Mouse (Mus musculus) urinary bladder, postnatal 4 days (tissue): Measurements from ENCODE around the gene Cdkal1.

Experiments
- DNase-seq, 2 experiments: peaks; one replicate each; pipeline ENCODE4 v3.0.0; 2021 to 2022; ENCODE audit warnings: low spot score in 2 of 2

Cdkal1 gene

GRCm38 (mm10) chr13:29699896-29700295 is 155.6 kb downstream of the Cdkal1 start:
- no peak for DNase-seq

- no peak for DNase-seq
Measured at GRCm38 (mm10) chr13:29698307-29698985, 157.0 kb downstream of the Cdkal1 start.

- DNase-seq = no peak
Measured at GRCm38 (mm10) chr13:29697230-29697629, 158.2 kb downstream of the Cdkal1 start.

GRCm38 (mm10) chr13:29690734-29691133 is 164.7 kb downstream of the Cdkal1 start:
- no peak for DNase-seq

DNA sequence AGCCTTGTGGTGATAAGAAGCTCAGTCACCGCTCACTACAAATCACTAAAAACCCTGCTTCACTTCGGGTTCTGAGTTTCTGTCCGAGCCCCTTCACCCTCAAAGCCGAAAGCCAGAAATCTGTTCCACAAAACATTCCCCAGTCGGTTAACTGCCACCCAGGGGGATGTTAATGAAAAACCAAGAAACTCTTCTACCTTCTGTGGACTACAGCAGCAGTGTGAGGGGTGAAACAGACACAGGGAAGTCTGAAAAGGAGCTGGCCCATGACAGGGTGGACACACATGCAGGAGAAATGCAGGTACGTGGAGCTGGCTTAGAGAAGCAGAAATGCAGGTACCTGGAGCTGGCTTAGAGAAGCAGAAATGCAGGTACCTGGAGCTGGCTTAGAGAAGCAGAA is 166.6 kb downstream of the Cdkal1 start:
- no peak for DNase-seq

GRCm38 (mm10) chr13:29687872-29688271 is 167.6 kb downstream of the Cdkal1 start:
- no peak for DNase-seq

GRCm38 (mm10) chr13:29679479-29680186 is 175.8 kb downstream of the Cdkal1 start:
- no peak for DNase-seq

- DNase-seq = no peak
Measured at GRCm38 (mm10) chr13:29677559-29677958, 177.9 kb downstream of the Cdkal1 start.

GRCm38 (mm10) chr13:29670626-29671025 is 184.8 kb downstream of the Cdkal1 start:
- DNase-seq = no peak

DNA sequence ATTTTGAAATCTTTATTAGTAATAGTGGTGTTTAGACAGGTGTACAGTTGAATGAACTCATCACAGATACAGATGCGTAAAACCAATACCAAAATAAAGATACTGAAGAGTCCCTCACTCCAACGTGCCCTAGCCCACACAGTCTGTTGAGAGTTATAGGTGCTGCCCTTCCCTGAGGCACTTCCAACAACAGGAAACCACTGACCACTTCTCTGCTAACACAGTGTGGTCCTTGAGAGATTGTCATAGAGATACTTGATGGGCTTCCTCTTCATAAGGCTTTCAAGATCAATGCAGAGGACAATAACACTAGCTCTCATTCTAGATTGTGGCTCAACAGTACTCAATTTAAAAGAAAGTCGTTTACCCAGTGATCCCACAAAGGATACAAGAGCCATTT is 191.6 kb downstream of the Cdkal1 start:
- no peak for DNase-seq

DNA sequence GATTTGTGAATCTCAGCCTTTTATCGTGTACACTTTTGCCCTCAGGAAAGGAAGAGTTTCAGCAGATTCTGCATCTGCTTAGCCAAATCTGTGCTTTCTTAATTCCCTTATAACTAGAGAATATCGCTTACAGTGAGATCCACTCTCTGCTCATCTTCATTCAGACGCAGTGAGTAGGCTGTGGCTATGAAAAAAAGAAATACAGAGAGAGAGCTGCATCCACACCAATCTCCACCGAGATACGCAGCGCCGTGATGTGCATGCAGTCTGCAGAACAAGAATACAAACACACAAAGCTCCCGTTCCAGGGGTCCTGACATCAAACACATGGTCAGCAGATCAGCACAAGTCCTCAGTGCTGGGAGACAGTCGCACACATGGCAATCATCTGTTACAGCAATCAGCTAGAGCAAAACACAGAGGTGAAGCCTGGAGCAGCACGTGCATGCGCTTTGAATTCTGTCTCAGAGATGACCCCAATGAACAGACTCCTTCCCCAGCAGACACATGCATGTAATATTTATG is 199.6 kb downstream of the Cdkal1 start:
- DNase-seq = no peak

DNA sequence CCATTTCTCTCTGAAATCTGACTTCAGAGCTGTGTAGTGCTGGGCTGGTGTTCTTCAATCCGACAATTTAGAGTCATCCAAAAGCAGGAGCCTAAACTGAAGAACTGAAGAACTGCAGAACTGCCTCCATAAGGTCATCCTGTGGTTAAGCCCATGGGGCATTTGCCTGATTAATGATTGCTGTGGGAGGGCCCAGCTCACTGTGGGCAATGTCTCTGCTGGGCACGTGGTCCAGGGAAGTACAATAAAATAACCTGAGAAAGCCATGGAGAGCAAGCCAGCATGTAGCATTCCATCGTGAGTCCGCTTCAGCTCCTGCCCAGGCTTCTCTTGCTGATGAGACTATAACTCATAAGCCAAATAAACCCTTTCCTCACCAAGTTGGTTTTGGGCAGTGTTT is 202.1 kb downstream of the Cdkal1 start:
- DNase-seq = no peak

DNA sequence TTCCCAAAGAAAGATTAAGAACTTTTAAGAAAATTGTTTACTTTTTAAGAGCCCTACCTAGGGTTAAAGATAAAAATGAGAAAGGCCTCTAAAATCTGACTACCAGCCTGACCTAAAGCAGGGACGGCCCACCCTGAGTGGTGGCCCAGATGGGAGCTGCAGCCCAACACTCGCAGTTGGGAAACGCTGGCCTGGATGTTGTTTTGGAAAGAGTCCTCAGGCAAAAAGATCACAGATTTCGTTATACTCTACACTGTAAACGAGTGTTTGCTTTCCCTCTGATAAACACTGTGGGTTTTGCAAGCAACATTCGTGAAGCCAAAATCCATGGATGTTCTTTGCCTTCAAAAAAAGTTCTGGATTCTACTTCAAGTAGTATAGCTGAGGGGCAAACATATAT is 202.7 kb downstream of the Cdkal1 start:
- DNase-seq = no peak

- no peak for DNase-seq
Measured at GRCm38 (mm10) chr13:29650576-29651236, 204.8 kb downstream of the Cdkal1 start.

DNA sequence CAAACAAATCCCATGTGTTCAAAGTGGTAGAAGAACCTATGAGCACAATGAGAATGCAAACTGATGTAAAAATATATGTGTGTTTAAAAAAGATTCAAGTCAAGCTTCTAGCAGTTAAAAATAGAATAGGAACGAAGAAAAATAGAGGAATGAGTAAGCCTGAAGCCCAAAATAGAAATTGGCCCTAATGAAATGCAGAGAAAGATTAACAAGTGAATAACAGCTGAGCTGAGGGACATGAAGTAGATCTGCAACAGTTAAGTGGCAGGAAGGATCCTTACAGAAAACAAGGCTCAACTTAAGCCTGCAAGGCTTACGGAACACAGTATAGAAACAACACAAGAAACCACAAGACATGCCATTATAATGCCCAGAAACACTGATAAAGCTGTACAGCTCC is 205.9 kb downstream of the Cdkal1 start:
- no peak for DNase-seq

DNA sequence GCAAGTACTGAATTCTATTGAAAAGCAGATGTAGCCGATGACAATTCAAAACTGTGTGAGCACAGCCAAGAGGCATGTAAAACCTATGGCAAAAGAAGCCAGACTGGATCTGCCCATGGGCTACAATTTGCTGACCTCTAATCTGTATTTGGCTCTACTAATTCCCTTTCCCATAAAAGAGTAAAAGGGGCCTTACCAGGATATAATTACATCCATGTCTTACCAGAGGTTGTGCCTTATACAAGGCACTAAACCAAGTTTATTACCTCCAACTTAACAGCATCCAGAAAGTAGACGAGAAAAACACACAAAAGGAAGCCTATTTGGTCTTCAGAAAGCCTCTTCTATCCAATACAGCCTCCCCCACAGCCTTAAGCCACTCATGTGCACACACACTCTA is 213.2 kb downstream of the Cdkal1 start:
- DNase-seq = no peak

GRCm38 (mm10) chr13:29641200-29641599 is 214.3 kb downstream of the Cdkal1 start:
- DNase-seq = no peak

DNA sequence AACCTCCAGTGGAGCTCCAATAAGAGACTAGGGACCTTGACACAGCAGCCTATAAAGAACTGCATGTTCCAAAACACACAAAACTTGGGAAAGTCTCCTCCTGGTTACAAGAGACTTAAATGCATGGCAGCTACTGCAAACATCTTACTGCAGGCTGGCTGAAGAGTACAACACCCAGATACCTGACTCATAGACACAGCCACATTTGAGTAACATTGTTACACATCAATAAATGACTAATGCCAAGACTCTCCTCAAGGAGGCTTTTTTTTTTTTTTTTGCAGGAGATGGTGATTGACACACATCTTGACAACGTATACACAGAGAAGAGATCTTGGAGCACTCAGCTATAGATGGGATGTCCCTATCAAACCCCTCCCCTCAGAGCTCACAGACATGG is 215.3 kb downstream of the Cdkal1 start:
- no peak for DNase-seq

- DNase-seq = no peak
Measured at GRCm38 (mm10) chr13:29638303-29638702, 217.2 kb downstream of the Cdkal1 start.

GRCm38 (mm10) chr13:29637788-29638187 is 217.7 kb downstream of the Cdkal1 start:
- no peak for DNase-seq

DNA sequence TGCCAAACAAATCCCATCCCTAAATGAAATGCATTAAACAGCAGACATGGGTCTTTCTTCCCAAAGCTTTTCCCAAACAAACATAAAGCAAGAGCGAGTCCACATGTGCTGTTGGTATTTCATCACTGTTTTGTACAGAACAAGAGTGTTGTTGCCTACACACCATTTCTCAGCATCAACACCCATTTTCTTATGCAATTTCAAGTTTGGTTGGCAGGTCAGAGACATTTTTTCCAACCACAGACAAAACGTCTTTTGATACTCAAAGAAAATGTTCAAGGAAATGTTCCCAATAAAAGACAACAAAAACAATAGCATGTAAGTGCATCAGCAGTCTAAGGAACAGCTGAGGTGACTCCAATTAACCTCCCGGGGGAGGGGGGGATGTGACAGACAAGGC is 219.9 kb downstream of the Cdkal1 start:
- no peak for DNase-seq

GRCm38 (mm10) chr13:29631342-29631741 is 224.1 kb downstream of the Cdkal1 start:
- no peak for DNase-seq

- no peak for DNase-seq
Measured at GRCm38 (mm10) chr13:29628607-29629006, 226.9 kb downstream of the Cdkal1 start.
